Mouse (Mus musculus) cerebellum, adult 11-12 months (tissue): ENCODE measurements around the gene D430042O09Rik.

Experiments used
- DNase-seq: peaks from one replicate; pipeline ENCODE4 v3.0.0; 2022

Gene D430042O09Rik

DNA sequence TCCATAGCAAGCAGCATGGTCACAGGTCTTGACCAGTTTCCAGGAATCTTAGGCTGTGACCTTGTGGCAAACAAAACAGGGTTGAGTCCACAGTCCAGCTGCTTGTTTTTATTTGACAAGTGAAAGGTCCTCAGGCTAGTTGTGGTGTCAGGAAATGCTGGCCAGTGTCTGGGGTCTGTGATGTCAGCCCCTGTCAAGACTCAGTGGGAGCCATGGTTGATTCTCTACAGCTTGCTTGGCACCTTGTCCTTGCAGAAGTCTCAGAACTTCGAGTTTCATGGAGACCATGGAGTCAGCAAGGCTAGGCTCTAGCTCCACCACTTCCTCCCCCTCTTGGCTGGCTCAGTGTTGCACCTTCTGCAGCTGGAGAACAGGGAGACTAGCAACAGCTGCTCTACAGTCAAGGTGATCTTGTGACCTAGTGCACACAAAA is 33.6 kb downstream of the D430042O09Rik start:
- DNase-seq, result no peak

- DNase-seq, result no peak
Observed at GRCm38 (mm10) chr7:125744774-125745173, 37.1 kb downstream of the D430042O09Rik start.

DNA sequence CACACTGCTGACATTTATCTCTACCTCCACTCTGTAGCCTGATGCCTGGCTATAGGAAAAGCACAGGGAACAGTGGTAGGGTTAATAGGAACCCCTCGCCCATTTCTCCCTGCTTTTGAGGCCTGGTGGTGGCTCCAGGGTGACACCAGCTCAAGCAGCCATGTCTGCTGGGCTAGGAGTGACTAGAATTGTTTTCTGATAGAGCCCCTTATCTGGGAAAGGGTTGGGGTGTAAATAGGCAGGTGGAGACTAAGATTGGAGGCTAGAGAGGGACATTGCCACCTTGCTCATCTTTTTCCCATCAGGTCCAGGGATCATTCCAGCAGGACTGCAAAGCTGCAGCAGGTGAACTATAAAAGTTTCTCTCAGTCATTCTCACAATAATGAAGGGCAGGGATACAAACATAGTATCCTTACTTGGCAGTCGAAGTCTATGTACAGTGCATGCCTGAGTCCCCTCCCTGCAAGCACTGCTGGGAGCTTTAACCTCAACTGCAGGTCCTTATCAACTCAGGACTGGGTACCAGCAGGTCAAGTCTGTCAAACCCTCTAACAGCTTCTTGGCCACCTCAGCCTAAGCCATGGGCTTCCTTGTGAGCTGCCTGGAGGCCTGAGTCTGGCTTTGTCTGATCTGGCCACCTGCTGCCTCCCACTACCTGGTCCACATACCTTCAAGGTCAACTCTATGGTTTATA is 39.1 kb downstream of the D430042O09Rik start:
- DNase-seq, result no peak

DNA sequence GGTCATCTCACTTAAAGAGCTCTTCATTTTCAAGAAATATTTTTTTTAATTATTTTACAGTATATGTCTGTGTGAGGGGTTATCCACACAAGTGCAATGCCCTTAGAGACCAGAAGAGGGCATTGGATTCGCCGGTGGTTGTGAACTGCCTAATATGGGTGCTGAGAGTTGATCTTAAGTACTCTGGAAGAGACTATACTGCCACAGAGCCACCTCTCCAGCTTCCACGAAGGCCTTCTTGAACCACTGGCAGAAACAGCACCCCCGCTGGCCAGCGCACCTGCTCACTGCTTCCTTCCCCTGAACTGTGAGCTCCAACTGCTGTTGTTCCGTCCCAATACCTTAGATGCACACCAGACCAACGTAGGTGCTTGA is 39.6 kb downstream of the D430042O09Rik start:
- no peak for DNase-seq

DNA sequence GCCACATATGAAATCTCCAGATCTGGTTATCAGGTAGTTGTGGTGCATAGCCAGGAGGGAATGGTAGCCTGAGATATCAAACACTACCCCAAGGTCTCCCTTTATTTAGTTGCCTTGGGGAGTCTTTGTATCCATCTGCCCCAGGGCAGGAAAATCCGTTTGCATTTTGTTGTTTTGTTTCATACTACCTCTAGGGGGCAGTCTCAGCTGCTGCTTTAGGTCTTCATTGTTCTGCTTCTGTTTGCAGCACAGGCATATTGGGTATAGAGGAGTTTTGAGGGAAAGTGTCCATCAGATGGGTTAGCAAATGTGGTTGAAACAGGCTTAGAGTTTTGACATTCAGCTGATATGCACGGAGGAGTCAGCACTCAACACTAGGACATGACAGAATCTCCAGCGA is 40.5 kb downstream of the D430042O09Rik start:
- DNase-seq, result no peak

DNA sequence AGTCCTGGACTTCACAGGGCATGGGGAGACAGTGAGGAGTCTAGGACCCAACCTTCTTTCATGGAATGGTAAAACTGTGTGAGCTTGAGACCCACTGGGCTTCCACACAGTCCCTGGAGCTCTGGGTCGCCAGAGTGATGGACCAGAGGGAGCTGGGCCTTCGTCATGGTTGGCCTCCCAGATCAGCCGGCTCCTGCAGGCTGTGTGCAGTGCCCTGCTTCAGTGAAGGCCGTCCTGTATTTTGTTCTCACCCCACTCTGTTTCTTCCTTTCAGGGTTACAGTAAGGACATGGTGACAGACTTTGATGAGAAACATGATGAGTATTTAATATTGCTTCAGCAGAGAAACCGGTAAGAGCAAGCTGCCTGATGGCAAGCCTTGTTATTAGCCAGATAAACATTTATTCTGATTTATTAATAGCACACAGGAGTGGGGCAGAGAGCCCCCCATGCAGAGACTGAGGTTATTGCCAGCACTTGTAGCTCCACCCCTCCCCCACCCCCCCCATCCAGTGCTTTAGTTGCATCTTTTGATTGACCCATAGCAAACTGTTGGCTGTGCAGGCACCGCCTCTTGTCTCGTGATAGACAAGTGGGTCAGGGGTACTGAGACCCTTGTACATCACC is 45.1 kb downstream of the D430042O09Rik start:
- no peak for DNase-seq

DNA sequence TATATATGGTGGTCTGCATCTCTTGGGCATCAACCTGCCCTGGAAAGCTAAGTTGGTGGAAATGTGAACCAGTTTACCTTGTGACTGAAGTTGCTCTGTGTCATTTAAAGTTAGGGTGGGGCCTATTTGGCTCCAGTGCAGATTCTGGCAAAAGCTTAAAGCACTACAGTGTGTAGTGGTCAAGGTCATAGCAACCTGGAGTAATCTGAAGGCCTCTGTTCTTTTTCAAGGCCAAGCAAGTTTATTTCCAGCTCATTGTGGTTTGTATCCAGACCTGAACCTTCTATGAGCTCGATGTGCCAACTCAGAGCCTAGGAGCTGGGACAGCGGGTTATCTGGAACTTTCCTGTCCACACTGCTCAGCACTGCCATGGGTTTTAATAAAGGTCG is 45.6 kb downstream of the D430042O09Rik start:
- no peak for DNase-seq

- no peak for DNase-seq
Observed at GRCm38 (mm10) chr7:125756806-125757205, 49.1 kb downstream of the D430042O09Rik start.

GRCm38 (mm10) chr7:125757896-125758623 is 50.4 kb downstream of the D430042O09Rik start:
- no peak for DNase-seq

DNA sequence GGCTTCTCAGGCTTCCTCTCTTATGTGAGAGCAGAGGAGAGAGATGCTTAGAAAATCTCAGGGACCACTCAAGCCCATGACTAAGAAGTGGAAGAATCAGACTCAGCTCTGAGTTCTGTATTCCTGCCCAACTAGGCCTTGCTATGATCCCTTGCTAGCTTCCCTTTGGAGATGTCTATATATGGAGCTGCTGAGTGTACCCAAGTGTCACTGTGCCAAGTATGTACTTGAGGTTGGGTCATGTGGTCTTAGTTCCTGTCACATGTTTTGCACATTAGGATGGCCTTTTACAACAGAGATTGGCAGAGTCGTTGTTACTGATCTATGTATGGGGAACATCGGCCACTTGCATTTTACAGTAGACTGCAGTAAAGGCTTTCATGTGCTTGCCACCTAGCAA is 54.6 kb downstream of the D430042O09Rik start:
- DNase-seq, result no peak

GRCm38 (mm10) chr7:125762883-125763830 is 55.5 kb downstream of the D430042O09Rik start:
- DNase-seq, result no peak

- DNase-seq, result no peak
Observed at GRCm38 (mm10) chr7:125764373-125764772, 56.7 kb downstream of the D430042O09Rik start.

DNA sequence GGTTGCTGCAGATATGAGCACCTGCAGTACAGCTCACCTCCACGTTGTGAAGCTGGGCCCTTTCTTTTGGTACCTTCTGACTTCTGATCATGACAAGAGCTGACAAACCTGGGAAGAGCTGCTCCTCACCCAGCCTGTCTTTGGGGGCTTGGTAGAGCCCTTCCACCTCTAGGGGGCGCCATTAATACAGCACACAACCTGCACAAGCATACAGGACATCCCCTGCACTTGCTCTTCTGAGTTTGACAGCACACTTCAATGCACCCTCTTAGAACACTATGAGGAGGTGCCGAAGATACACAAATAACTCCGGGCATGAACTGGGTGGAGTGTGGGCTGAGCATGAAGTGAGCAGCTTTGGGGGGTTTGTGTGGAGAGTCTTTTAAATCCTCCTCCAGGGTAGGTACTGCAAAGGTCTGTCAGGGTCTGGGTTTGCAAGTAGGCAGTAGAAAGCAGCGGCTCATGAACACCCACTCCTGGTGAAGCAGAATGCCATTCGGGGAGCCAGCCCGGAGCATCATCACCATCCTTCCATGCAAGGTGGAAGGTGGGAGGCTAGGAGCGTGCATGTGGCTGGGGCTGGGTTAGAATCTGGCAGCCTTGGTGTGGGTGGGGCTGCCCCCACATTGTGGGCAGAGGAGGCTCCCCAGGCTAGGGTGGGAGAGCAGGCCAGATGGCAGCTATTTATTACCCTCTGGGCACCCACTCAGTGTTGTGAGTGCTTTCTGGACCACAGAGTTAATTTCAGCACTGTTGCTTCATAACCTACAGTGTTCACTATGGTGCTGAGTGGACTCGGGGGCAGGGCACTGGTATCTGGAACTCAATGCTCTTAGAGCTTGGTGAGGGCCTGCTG is 59.5 kb downstream of the D430042O09Rik start:
- DNase-seq, result peak; percentile 65

DNA sequence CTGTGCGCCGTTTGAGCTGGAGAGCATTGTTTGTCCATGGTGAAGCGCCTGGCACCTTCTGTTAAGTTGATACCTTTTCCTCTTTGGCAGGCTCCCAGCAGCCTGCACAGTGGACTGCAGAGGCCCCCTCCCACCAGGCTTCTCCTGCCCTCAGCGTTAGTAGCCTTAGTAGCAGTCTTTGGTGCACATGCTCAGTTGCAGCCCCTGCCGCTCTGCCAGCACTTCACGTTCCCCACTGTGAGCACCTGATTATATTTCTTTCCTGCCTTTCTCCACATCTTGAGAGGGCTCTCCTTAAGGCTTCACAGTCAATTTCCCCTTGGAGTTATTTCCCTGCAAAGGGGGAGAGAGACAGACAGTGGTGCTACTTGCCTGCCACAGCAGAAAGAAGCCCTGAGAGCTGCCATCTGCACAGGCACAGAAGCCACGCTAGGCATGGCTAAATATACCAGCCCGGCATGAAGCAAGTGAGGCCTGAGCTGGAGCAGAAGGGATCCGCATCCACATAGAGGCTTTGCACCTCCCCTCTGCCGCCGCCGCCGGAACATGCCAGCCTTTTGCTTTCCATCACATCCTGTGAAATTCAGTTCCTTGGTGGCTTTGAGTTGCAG is 65.4 kb downstream of the D430042O09Rik start:
- DNase-seq, result peak; percentile 78

DNA sequence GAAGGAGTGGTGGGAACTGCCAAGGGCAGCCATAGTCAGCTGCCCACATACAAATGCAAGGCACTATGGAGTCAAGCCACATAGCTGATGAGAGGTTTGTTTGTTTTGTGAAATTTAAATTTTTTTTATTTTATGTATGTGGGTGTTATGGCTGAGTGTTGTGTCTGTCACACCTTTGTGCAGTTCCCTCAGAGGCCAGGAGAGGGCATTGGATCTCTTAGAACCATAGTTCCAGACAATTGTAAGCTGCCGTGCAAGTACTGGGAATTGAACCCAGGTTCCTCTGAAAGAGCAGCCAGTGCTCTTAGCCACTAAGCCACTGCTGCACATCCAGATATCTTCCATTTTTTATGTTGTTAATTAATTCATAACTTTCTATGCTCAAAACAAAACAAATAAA is 75.5 kb downstream of the D430042O09Rik start:
- DNase-seq, result no peak

DNA sequence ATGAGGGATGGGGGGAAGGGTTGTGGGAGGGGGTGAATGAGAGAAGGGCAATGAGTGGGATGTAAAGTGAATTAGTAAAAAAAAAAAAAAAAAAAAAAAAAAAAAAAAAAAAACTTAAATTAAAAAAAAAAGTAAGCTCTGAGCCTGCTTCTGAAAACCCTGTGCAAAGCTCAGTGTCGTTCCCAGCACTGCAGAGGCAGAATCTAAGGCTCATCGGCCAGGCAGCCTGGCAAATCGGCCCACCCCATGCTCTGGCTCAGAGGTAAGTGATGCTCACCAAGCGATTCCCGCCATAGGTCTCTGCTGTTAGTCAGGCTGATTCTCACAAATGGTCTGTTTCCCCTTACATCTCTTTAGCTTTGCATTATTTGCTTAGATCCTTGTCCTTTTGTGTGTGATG is 78.4 kb downstream of the D430042O09Rik start:
- DNase-seq, result no peak

DNA sequence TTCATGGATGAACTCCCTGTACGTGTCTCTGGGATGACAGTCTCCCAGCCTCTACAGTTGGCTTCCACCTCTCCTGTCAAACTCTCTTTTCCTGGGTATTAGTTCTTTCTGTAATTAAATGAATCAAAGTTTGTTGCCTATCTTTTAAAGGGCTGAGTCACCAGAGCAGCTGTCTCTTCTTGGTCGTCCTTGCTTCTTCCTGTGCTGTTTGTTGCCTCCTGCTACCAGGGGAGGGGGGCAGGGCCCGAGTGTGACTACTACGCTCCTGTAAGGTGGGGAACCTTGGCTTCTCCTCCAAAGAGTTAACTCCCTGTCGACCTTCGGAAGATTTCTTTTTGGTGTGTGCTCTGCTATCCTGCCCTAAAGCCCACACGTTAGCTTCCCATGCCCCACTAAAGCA is 79.4 kb downstream of the D430042O09Rik start:
- DNase-seq, result no peak

DNA sequence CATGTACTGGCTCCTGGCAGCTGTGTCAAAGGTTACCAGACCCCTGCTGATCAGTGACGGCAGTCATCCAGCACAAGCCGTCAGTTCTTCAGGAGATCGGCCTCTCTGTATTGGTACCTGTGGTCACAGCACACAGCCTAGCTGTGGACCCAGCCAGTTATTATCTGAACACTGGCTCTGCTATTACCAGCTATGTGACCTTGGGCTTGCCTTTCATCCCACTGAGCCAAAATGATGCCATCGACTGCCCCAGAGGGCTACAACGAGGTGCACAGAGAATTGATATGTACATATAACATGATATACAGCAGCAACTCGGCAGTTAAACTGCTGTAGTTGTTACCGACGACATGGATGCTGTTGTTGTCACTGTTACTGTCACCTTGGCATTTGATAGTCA is 82.4 kb downstream of the D430042O09Rik start:
- DNase-seq, result no peak

GRCm38 (mm10) chr7:125806571-125806970 is 98.9 kb downstream of the D430042O09Rik start:
- DNase-seq, result no peak

DNA sequence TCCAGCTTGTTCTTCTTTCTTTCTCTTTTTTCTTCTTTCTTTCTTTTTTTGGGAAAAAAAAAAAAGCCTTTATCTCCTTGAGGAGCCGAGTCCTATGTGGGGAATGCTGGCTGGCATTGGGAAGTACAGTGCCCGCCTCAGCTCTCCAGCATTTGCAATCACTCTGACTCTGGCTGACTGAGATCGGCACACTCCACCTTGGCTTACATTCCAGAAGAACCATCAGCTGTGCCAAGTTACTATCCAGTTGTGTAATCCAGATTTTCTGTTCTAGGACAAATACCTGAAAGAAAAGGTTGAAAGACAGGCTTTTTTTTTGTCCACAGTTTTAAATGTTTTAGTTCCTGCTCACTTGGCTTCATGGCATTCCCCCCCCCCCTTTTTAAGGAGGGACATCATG is 100.5 kb downstream of the D430042O09Rik start:
- DNase-seq, result no peak

DNA sequence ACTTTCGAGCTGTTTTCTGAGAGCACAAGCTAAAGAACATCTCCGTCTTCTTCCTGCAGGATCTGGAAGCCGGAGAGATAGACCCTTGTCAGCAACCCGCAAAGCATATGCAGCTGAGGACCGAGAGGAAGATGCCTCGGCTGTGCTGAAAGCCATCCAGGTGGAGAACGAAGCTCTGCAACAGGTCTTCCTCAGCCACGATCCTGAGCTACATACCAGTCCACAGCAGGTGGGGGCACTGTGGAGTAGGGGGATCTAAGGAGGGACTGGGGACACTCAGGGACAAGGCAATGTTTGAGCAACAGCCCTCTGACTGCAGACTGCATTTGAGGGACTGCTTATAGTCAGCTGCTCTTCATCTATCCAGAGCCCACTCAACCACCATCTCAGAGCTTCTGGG is 105.0 kb downstream of the D430042O09Rik start:
- no peak for DNase-seq

- DNase-seq, result no peak
Observed at GRCm38 (mm10) chr7:125815733-125816132, 108.0 kb downstream of the D430042O09Rik start.
